Mouse (Mus musculus) CH12.LX (cell line): ENCODE results near the gene Nsun3.

Experiments used
- CHD2 ChIP-seq: IDR thresholded peaks from 2 replicates; pipeline ENCODE4 v1.6.1; 2011; ENCODE audit warnings: low read length, improper control_type of control experiment
- CTCF ChIP-seq, 2 experiments: IDR thresholded peaks in 1 of 2; conservative IDR thresholded peaks in 1 of 2; 2 replicates each; pipeline ENCODE4 v1.5.1; 2011 to 2012; ENCODE audit warnings: low read depth in 2 of 2, low read length in 2 of 2, improper control_type of control experiment in 1 of 2, inconsistent platforms in 1 of 2, mild to moderate bottlenecking in 1 of 2, moderate library complexity in 1 of 2
- ETS1 ChIP-seq: conservative IDR thresholded peaks from 2 replicates; pipeline ENCODE4 v1.6.1; 2012; ENCODE audit warnings: low read depth, mild to moderate bottlenecking, inconsistent platforms, low read length, improper control_type of control experiment, moderate library complexity
- HCFC1 ChIP-seq: IDR thresholded peaks from 2 replicates; pipeline ENCODE4 v1.6.1; 2012; ENCODE audit warnings: low read depth, mild to moderate bottlenecking, inconsistent platforms, low read length, improper control_type of control experiment
- IRF4 ChIP-seq: IDR thresholded peaks from 2 replicates; pipeline ENCODE4 v1.6.1; 2014; ENCODE audit warnings: low read depth, mild to moderate bottlenecking, inconsistent platforms, low read length, improper control_type of control experiment
- JUN ChIP-seq: IDR thresholded peaks from 2 replicates; pipeline ENCODE4 v1.6.1; 2011; ENCODE audit warnings: low read depth, mild to moderate bottlenecking, low read length, improper control_type of control experiment, moderate library complexity; ENCODE audit not compliant: insufficient read depth
- MAZ ChIP-seq: IDR thresholded peaks from 2 replicates; pipeline ENCODE4 v1.6.1; 2012; ENCODE audit warnings: low read depth, mild to moderate bottlenecking, inconsistent platforms, low read length, improper control_type of control experiment, moderate library complexity
- MEF2A ChIP-seq: IDR thresholded peaks from 2 replicates; pipeline ENCODE4 v1.6.1; 2014; ENCODE audit warnings: low read depth, mild to moderate bottlenecking, inconsistent platforms, low read length, improper control_type of control experiment, borderline replicate concordance
- NRF1 ChIP-seq: IDR thresholded peaks from 2 replicates; pipeline ENCODE4 v1.6.1; 2014; ENCODE audit warnings: low read depth, mild to moderate bottlenecking, inconsistent platforms, low read length, improper control_type of control experiment, moderate library complexity
- PAX5 ChIP-seq: IDR thresholded peaks from 2 replicates; pipeline ENCODE4 v1.6.1; 2012; ENCODE audit warnings: low read length, inconsistent platforms, mixed read lengths
- POLR2A ChIP-seq: IDR thresholded peaks from 2 replicates; pipeline ENCODE4 v1.6.1; 2011; ENCODE audit warnings: low read depth, mild to moderate bottlenecking, improper control_type of control experiment, low read length
- RCOR1 ChIP-seq: conservative IDR thresholded peaks from 2 replicates; pipeline ENCODE4 v1.6.1; 2012; ENCODE audit warnings: low read depth, mild to moderate bottlenecking, inconsistent platforms, low read length, improper control_type of control experiment
- TCF12 ChIP-seq: IDR thresholded peaks from 2 replicates; pipeline ENCODE4 v1.6.1; 2014; ENCODE audit warnings: low read depth, mild to moderate bottlenecking, inconsistent platforms, low read length, improper control_type of control experiment
- UBTF ChIP-seq: IDR thresholded peaks from 2 replicates; pipeline ENCODE4 v1.6.1; 2012; ENCODE audit warnings: low read depth, mild to moderate bottlenecking, inconsistent platforms, low read length, improper control_type of control experiment, moderate library complexity

DNA sequence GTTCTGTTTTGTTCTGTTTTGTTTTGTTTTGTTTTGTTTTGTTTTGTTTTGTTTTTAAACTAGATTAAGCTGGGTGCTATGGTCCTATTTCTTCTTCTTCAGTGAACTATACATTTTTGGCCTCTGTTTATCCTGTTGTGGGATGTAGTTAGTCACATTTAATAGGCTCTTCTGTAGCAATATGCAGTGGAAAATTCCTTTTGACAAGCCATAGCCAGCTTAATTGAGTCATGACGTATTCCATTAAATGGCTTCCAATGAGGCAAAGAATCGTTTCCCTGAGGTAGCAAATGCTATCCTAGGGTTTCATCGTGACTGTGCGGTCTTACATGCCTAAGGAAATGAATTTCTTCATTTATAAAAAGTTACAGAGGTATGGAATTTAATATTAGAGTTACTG, 56.3 kb downstream of the Nsun3 start:
- TF ChIP-seq UBTF (no peak), MAZ (no peak), CTCF (conservative IDR thresholded peaks at IDR 0.05 in 1 of 2, IDR thresholded peaks at IDR 0.05 in 1 of 2; ENCODE audit: low read depth in 2 of 2, low read length in 2 of 2) (no peak), TCF12 (no peak), HCFC1 (no peak), MEF2A (no peak), POLR2A (no peak), CHD2 (no peak), PAX5 (no peak), JUN (no peak), IRF4 (no peak), ETS1 (no peak), NRF1 (no peak), RCOR1 (no peak)
